Comparison of ENCODE assay signal across 8 mouse cellular contexts in genomic region chr4:156185950-156186850, GRCm38 (mm10). TPM values are rescaled to one million over a fixed set of nuclear protein-coding genes. Genes with fewer than 3 reads are reported as not detected.
DNase-seq lines count a peak whose midpoint lies in the region; ATAC-seq and TF ChIP-seq lines count a peak whose summit lies in the region.

No protein-coding gene starts in this region.

- no peak overlapping the region; the same call in 1 of the 2 replicates for H3K27ac ChIP-seq in heart, embryonic 11.5 days (ENCODE audit: low read depth, low read length)
- peak overlapping the region; percentile 94 for H3K27ac ChIP-seq in forebrain, embryonic 15.5 days (replicated peaks)
- H3K27ac ChIP-seq in midbrain, embryonic 13.5 days = peak overlapping the region; percentile 96

- 0 out of 2 replicates have a peak, but pooled peaks have one; percentile 17 for TF ChIP-seq POLR2A in brain, embryonic 14.5 days (IDR thresholded peaks at IDR 0.05; ENCODE audit: borderline replicate concordance, extremely low read depth, insufficient read depth, insufficient read length, poor library complexity, severe bottlenecking)

- ATAC-seq in heart, embryonic 11.5 days (replicated peaks; ENCODE audit: insufficient number of reproducible peaks, low FRiP score, low TSS enrichment) = no peak
- peak; percentile 57 for ATAC-seq in forebrain, embryonic 15.5 days (replicated peaks)
- ATAC-seq in midbrain, embryonic 13.5 days = peak; percentile 65
- no peak for ATAC-seq in inflammation-experienced regulatory T-cells, adult 6 months

- DNase-seq in heart, adult 8-10 months (ENCODE audit: low spot score) = no peak
- DNase-seq in brain, embryonic 14.5 days (ENCODE audit: low read depth) = peak; percentile 89
- DNase-seq in left cerebral cortex, adult 8-10 months (ENCODE audit: low spot score in 2 of 2) = peak; percentile 42 to 55
- DNase-seq in urinary bladder, postnatal 10 days (ENCODE audit: low spot score) = no peak

- peak overlapping the region; percentile 35 for H3K4me3 ChIP-seq in heart, embryonic 11.5 days (ENCODE audit: low read depth, low read length)
- peak overlapping the region; percentile 56 for H3K4me3 ChIP-seq in forebrain, embryonic 15.5 days
- peak overlapping the region; percentile 58 for H3K4me3 ChIP-seq in midbrain, embryonic 13.5 days (replicated peaks)

- no peaks in the 10 kb centered on the region for H3K9me3 ChIP-seq in heart, embryonic 11.5 days (replicated peaks; ENCODE audit: control insufficient read depth, low read length)
- no peaks in the 10 kb centered on the region for H3K9me3 ChIP-seq in forebrain, embryonic 15.5 days
- no peaks in the 10 kb centered on the region for H3K9me3 ChIP-seq in midbrain, embryonic 13.5 days

- H3K27me3 ChIP-seq in heart, embryonic 11.5 days (ENCODE audit: control insufficient read depth, insufficient read depth, low read length) = no peaks in the 10 kb centered on the region
- H3K27me3 ChIP-seq in forebrain, embryonic 15.5 days = no peaks in the 10 kb centered on the region
- H3K27me3 ChIP-seq in midbrain, embryonic 13.5 days = no peaks in the 10 kb centered on the region

- no peak for TF ChIP-seq CTCF in brain, embryonic 14.5 days (IDR thresholded peaks at IDR 0.05; ENCODE audit: borderline replicate concordance, extremely low read depth, insufficient read depth, insufficient read length)

- H3K4me1 ChIP-seq in heart, embryonic 11.5 days (ENCODE audit: control insufficient read depth, insufficient read depth, low read length) = peaks cover 60% of the 10 kb centered on the region
- peaks cover 96% of the 10 kb centered on the region for H3K4me1 ChIP-seq in forebrain, embryonic 15.5 days
- peaks cover 98% of the 10 kb centered on the region for H3K4me1 ChIP-seq in midbrain, embryonic 13.5 days (replicated peaks)

- H3K4me2 ChIP-seq in heart, embryonic 11.5 days = peak overlapping the region; percentile 62
- peak overlapping the region; percentile 77 for H3K4me2 ChIP-seq in forebrain, embryonic 15.5 days (replicated peaks)
- peak overlapping the region; percentile 80 for H3K4me2 ChIP-seq in midbrain, embryonic 13.5 days (replicated peaks)

- H3K9ac ChIP-seq in heart, embryonic 11.5 days (ENCODE audit: low read depth, low read length) = peak overlapping the region; percentile 65
- peak overlapping the region; percentile 85 for H3K9ac ChIP-seq in forebrain, embryonic 15.5 days (replicated peaks)
- peak overlapping the region; percentile 88 for H3K9ac ChIP-seq in midbrain, embryonic 13.5 days (replicated peaks)

- 10% methylated on average over 31 of the region's 31 CpGs for WGBS in heart, embryonic 11.5 days (ENCODE audit: insufficient replicate concordance)
- 2% methylated on average over 31 of the region's 31 CpGs for WGBS in forebrain, embryonic 15.5 days
- 3% methylated on average over 31 of the region's 31 CpGs for WGBS in midbrain, embryonic 13.5 days

- peaks cover 6% of the 10 kb centered on the region; the same call in 1 of the 2 replicates for H3K36me3 ChIP-seq in heart, embryonic 11.5 days (ENCODE audit: control insufficient read depth, insufficient read depth, low read length)
- H3K36me3 ChIP-seq in forebrain, embryonic 15.5 days = peaks cover 6% of the 10 kb centered on the region
- peaks cover 29% of the 10 kb centered on the region for H3K36me3 ChIP-seq in midbrain, embryonic 13.5 days

RNA-seq across cellular contexts. Expression of gene Agrn, which starts 11.1 kb away (rescaled TPM):
- 36.7 and 44.8 TPM in 2 replicates for polyA plus RNA-seq in heart, embryonic 11.5 days (2014; fragmentation: Nextera tagmentation; extraction: Ambion mirVana)
- total RNA-seq in heart, adult 8-10 months (2022) = 10 to 100 TPM; 21.0 to 27.6 (median 24.5) TPM
- 475 and 507 TPM in 2 replicates for polyA plus RNA-seq in brain, embryonic 14.5 days (2012; rRNA removed)
- 103 and 108 TPM in 2 replicates for polyA plus RNA-seq in forebrain, embryonic 15.5 days (2015; fragmentation: Nextera tagmentation; extraction: Ambion mirVana)
- total RNA-seq in left cerebral cortex, adult 8-10 months (2022) = 100 to 1,000 TPM; 117 to 126 (median 122) TPM
- 129 and 142 TPM in 2 replicates for polyA plus RNA-seq in midbrain, embryonic 13.5 days (2015; fragmentation: Nextera tagmentation; extraction: Ambion mirVana)
- polyA plus RNA-seq in inflammation-experienced regulatory T-cells, adult 6 months (2017; shearing (Covaris generic)) = 1 to 10 TPM; 2.2 to 4.3 (median 4.2) TPM

RNA-seq across cellular contexts. Expression of gene Isg15, which starts 14.4 kb away (rescaled TPM):
- polyA plus RNA-seq in heart, embryonic 11.5 days (2014; fragmentation: Nextera tagmentation; extraction: Ambion mirVana) = 0.29 and 0.41 TPM in 2 replicates
- 1 to 10 TPM; 1.7 to 2.8 (median 2.0) TPM for total RNA-seq in heart, adult 8-10 months (2022)
- polyA plus RNA-seq in brain, embryonic 14.5 days (2012; rRNA removed) = 0.53 and 0.86 TPM in 2 replicates
- polyA plus RNA-seq in forebrain, embryonic 15.5 days (2015; fragmentation: Nextera tagmentation; extraction: Ambion mirVana) = 1.5 and 2.1 TPM in 2 replicates
- 1 to 10 TPM; 1.2 to 3.3 (median 2.4) TPM for total RNA-seq in left cerebral cortex, adult 8-10 months (2022)
- 1.2 and 2.0 TPM in 2 replicates for polyA plus RNA-seq in midbrain, embryonic 13.5 days (2015; fragmentation: Nextera tagmentation; extraction: Ambion mirVana)
- 10 to 100 TPM; 34.7 to 48.9 (median 41.6) TPM for polyA plus RNA-seq in inflammation-experienced regulatory T-cells, adult 6 months (2017; shearing (Covaris generic))

RNA-seq across cellular contexts. Expression of gene AW011738, which starts 16.9 kb away (rescaled TPM):
- 0.70 and 1.0 TPM in 2 replicates for polyA plus RNA-seq in heart, embryonic 11.5 days (2014; fragmentation: Nextera tagmentation; extraction: Ambion mirVana)
- total RNA-seq in heart, adult 8-10 months (2022) = 10 to 100 TPM; 10.1 to 14.4 (median 12.2) TPM
- polyA plus RNA-seq in brain, embryonic 14.5 days (2012; rRNA removed) = 3.5 and 4.8 TPM in 2 replicates
- 4.2 and 4.3 TPM in 2 replicates for polyA plus RNA-seq in forebrain, embryonic 15.5 days (2015; fragmentation: Nextera tagmentation; extraction: Ambion mirVana)
- total RNA-seq in left cerebral cortex, adult 8-10 months (2022) = 1 to 10 TPM; 5.9 to 7.5 (median 7.0) TPM
- polyA plus RNA-seq in midbrain, embryonic 13.5 days (2015; fragmentation: Nextera tagmentation; extraction: Ambion mirVana) = 5.3 and 6.9 TPM in 2 replicates
- 1 to 10 TPM; 2.9 to 5.3 (median 3.2) TPM for polyA plus RNA-seq in inflammation-experienced regulatory T-cells, adult 6 months (2017; shearing (Covaris generic))

RNA-seq across cellular contexts. Expression of gene Perm1, which starts 29.5 kb away (rescaled TPM):
- 0.58 and 0.72 TPM in 2 replicates for polyA plus RNA-seq in heart, embryonic 11.5 days (2014; fragmentation: Nextera tagmentation; extraction: Ambion mirVana)
- total RNA-seq in heart, adult 8-10 months (2022) = 100 to 1,000 TPM; 327 to 378 (median 333) TPM
- polyA plus RNA-seq in brain, embryonic 14.5 days (2012; rRNA removed) = 1.1 and 1.7 TPM in 2 replicates
- polyA plus RNA-seq in forebrain, embryonic 15.5 days (2015; fragmentation: Nextera tagmentation; extraction: Ambion mirVana) = 1.7 and 2.0 TPM in 2 replicates
- under 1 TPM; 0.34 to 0.59 (median 0.51) TPM for total RNA-seq in left cerebral cortex, adult 8-10 months (2022)
- polyA plus RNA-seq in midbrain, embryonic 13.5 days (2015; fragmentation: Nextera tagmentation; extraction: Ambion mirVana) = 2.3 and 2.5 TPM in 2 replicates
- under 1 TPM; 0.55 to 0.90 (median 0.74) TPM for polyA plus RNA-seq in inflammation-experienced regulatory T-cells, adult 6 months (2017; shearing (Covaris generic))

RNA-seq across cellular contexts. Expression of gene Plekhn1, which starts 48.5 kb away (rescaled TPM):
- 8.7 and 12.2 TPM in 2 replicates for polyA plus RNA-seq in heart, embryonic 11.5 days (2014; fragmentation: Nextera tagmentation; extraction: Ambion mirVana)
- 10 to 100 TPM in 3 of 4 experiments, 1 to 10 TPM in 1; 9.5 to 11.8 (median 10.9) TPM for total RNA-seq in heart, adult 8-10 months (2022)
- 86.7 and 116 TPM in 2 replicates for polyA plus RNA-seq in brain, embryonic 14.5 days (2012; rRNA removed)
- polyA plus RNA-seq in forebrain, embryonic 15.5 days (2015; fragmentation: Nextera tagmentation; extraction: Ambion mirVana) = 27.3 and 29.0 TPM in 2 replicates
- 10 to 100 TPM; 33.2 to 40.5 (median 38.6) TPM for total RNA-seq in left cerebral cortex, adult 8-10 months (2022)
- polyA plus RNA-seq in midbrain, embryonic 13.5 days (2015; fragmentation: Nextera tagmentation; extraction: Ambion mirVana) = 26.4 and 28.3 TPM in 2 replicates
- 10 to 100 TPM in 1 of 3 experiments, 1 to 10 TPM in 2; 4.3 to 11.0 (median 8.1) TPM for polyA plus RNA-seq in inflammation-experienced regulatory T-cells, adult 6 months (2017; shearing (Covaris generic))

Comparison
In these comparisons a context has a peak if more than half of its experiments do, and no peak if none do; other contexts are left out.
1. ATAC-seq: peak in forebrain, embryonic 15.5 days (single experiment) and midbrain, embryonic 13.5 days (single experiment); none in heart, embryonic 11.5 days (single experiment) and inflammation-experienced regulatory T-cells, adult 6 months (single experiment).
2. DNase-seq: peak in brain, embryonic 14.5 days (single experiment) and left cerebral cortex, adult 8-10 months (2 of 2); none in heart, adult 8-10 months (single experiment) and urinary bladder, postnatal 10 days (single experiment).
3. RNA of gene Isg15, which starts 14.4 kb away (polyA plus RNA-seq): 34.7 to 48.9 TPM in inflammation-experienced regulatory T-cells, adult 6 months; 1.5 to 2.1 TPM in forebrain, embryonic 15.5 days, 1.2 to 2.0 TPM in midbrain, embryonic 13.5 days, 0.53 to 0.86 TPM in brain, embryonic 14.5 days and 0.29 to 0.41 TPM in heart, embryonic 11.5 days; every median in the first group is over 10 times any median in the second.
4. Peak in every context shown above with its lines, with median percentiles within 50 percentile points of each other: H3K4me2 ChIP-seq, H3K4me3 ChIP-seq and H3K9ac ChIP-seq.